Mouse (Mus musculus): Measurements from ENCODE around the gene Nlrp14.
"Not testable (repeated sequence)": the region's sequence is repeated elsewhere in the genome, so short reads cannot be mapped to it uniquely, and the experiment has no call there.

The Nlrp14 gene

GRCm38 (mm10) chr7:107166690-107167089, at the start of gene Nlrp14:
TSS of gene Nlrp14 (plus strand) at chr7:107166990.
- DNase-seq (ENCODE audit: low read depth, low spot score): no peak

- not testable (repeated sequence) for DNase-seq (ENCODE audit: low read depth, low spot score)
These were observed 35.8 kb upstream of the Nlrp14 start, which contains the start of gene Olfr715 for GRCm38 (mm10) chr7:107130983-107131382. TSS of gene Olfr715 (minus strand) at chr7:107131083.

- not testable (repeated sequence) for DNase-seq (ENCODE audit: low read depth, low spot score)
These were observed 28.8 kb upstream of the Nlrp14 start, which contains the start of gene Olfr716 for GRCm38 (mm10) chr7:107138027-107138426. TSS of gene Olfr716 (plus strand) at chr7:107138327.

GRCm38 (mm10) chr7:107180406-107180805, 13.6 kb downstream of the Nlrp14 start:
- no peak for DNase-seq (ENCODE audit: low read depth, low spot score)

- no peak for DNase-seq (ENCODE audit: low read depth, low spot score)
These were observed 35.0 kb downstream of the Nlrp14 start for GRCm38 (mm10) chr7:107201817-107202216.

- DNase-seq (ENCODE audit: low read depth, low spot score): no peak
These were observed 41.1 kb downstream of the Nlrp14 start for GRCm38 (mm10) chr7:107207843-107208242.

GRCm38 (mm10) chr7:107209204-107209860, 42.5 kb downstream of the Nlrp14 start, which contains the start of gene Rbmxl2:
TSS of gene Rbmxl2 (plus strand) at chr7:107209445.
- DNase-seq (ENCODE audit: low read depth, low spot score): no peak

- DNase-seq (ENCODE audit: low read depth, low spot score): no peak
These were observed 43.4 kb downstream of the Nlrp14 start for GRCm38 (mm10) chr7:107210126-107210576.

- peak; percentile 70 for DNase-seq (ENCODE audit: low read depth, low spot score)
These were observed 48.9 kb downstream of the Nlrp14 start for GRCm38 (mm10) chr7:107215723-107216122.

- no peak for DNase-seq (ENCODE audit: low read depth, low spot score)
These were observed 50.1 kb downstream of the Nlrp14 start for GRCm38 (mm10) chr7:107216845-107217244.

- no peak for DNase-seq (ENCODE audit: low read depth, low spot score)
These were observed 70.1 kb downstream of the Nlrp14 start for GRCm38 (mm10) chr7:107236854-107237253.

- peak; percentile 24 for DNase-seq (ENCODE audit: low read depth, low spot score)
These were observed 70.7 kb downstream of the Nlrp14 start for GRCm38 (mm10) chr7:107237498-107237897.

GRCm38 (mm10) chr7:107241371-107241883, 74.6 kb downstream of the Nlrp14 start:
- DNase-seq (ENCODE audit: low read depth, low spot score): peak; percentile 28

Measured in brain, adult 2 months (tissue).